ENCODE assay signal across 19 mouse cellular contexts in genomic region chr9:72343844-72344243, GRCm38 (mm10).
DNase-seq lines count a peak whose midpoint lies in the region; ATAC-seq lines count a peak whose summit lies in the region.
"Had no signal": no experiment of that assay in that cellular context is flagged by ENCODE, and none has a peak within 500 bp of the region (broad histone marks: within the 10 kb centered on the region; RNA-seq: fewer than 3 reads in every experiment).

No protein-coding gene starts in this region.

- intact Hi-C loops in heart, postnatal 14 days (cut with DNase I) = no loop called here

- no peaks in the 10 kb centered on the region for H3K9me3 ChIP-seq in heart, embryonic 15.5 days (replicated peaks)
- H3K9me3 ChIP-seq in limb, embryonic 13.5 days = no peaks in the 10 kb centered on the region
- H3K9me3 ChIP-seq in limb, embryonic 10.5 days (replicated peaks) = no peaks in the 10 kb centered on the region
- H3K9me3 ChIP-seq: liver, embryonic 12.5 days had no signal

- DNase-seq in embryo, embryonic 11 days = peak; percentile 28
- no peak for DNase-seq in embryo, embryonic 9.5 days (ENCODE audit: extremely low spot score)
- DNase-seq in heart, postnatal 14 days = no peak
- no peak for DNase-seq in limb, embryonic 10.5 days (ENCODE audit: low spot score)
- DNase-seq in mesoderm, embryonic 11.5 days (ENCODE audit: low read depth, low spot score) = peak; percentile 49
- DNase-seq: adrenal gland, adult 2 months; cerebellum, adult 2 months; gastrocnemius, postnatal 10 days; kidney, adult 2 months; kidney, postnatal 4 days; lung, embryonic 14.5 days; midbrain, embryonic 14.5 days; retina, postnatal 1 day had no signal

- ATAC-seq in heart, embryonic 15.5 days (replicated peaks; ENCODE audit: insufficient number of reproducible peaks, insufficient read depth, low FRiP score, low read depth) = no peak
- ATAC-seq in limb, embryonic 13.5 days (ENCODE audit: low FRiP score, low read depth) = peak; percentile 28
- no peak for ATAC-seq in megakaryocyte progenitor cell, adult 5-6 weeks (replicated peaks; ENCODE audit: poor library complexity)
- ATAC-seq: liver, embryonic 12.5 days had no signal

- peak overlapping the region; percentile 56 for H3K27ac ChIP-seq in heart, embryonic 15.5 days
- H3K27ac ChIP-seq in limb, embryonic 13.5 days = no peak overlapping the region
- H3K27ac ChIP-seq in limb, embryonic 10.5 days = no peak overlapping the region
- H3K27ac ChIP-seq: liver, embryonic 12.5 days; macrophage had no signal

- no peak overlapping the region for H3K4me2 ChIP-seq in heart, embryonic 15.5 days
- no peak overlapping the region for H3K4me2 ChIP-seq in limb, embryonic 13.5 days (replicated peaks)
- H3K4me2 ChIP-seq: liver, embryonic 12.5 days; lung, embryonic 14.5 days had no signal

- peaks cover 11% of the 10 kb centered on the region for H3K4me1 ChIP-seq in heart, embryonic 15.5 days (replicated peaks)
- peaks cover 9% of the 10 kb centered on the region for H3K4me1 ChIP-seq in limb, embryonic 13.5 days
- peaks cover 14% of the 10 kb centered on the region; the same call in 1 of the 2 replicates for H3K4me1 ChIP-seq in limb, embryonic 10.5 days
- H3K4me1 ChIP-seq: liver, embryonic 12.5 days had no signal

- no peaks in the 10 kb centered on the region for H3K27me3 ChIP-seq in heart, embryonic 15.5 days
- H3K27me3 ChIP-seq in limb, embryonic 13.5 days = no peaks in the 10 kb centered on the region
- no peaks in the 10 kb centered on the region for H3K27me3 ChIP-seq in limb, embryonic 10.5 days (ENCODE audit: low read depth, poor library complexity, severe bottlenecking)
- H3K27me3 ChIP-seq: CH12.LX; liver, embryonic 12.5 days had no signal

- no peak overlapping the region for H3K4me3 ChIP-seq in heart, embryonic 15.5 days
- H3K4me3 ChIP-seq in limb, embryonic 13.5 days = no peak overlapping the region
- no peak overlapping the region for H3K4me3 ChIP-seq in limb, embryonic 10.5 days
- H3K4me3 ChIP-seq: liver, embryonic 12.5 days had no signal

- H3K36me3 ChIP-seq in heart, embryonic 15.5 days = peaks cover 18% of the 10 kb centered on the region
- H3K36me3 ChIP-seq in limb, embryonic 13.5 days = peaks cover 21% of the 10 kb centered on the region
- H3K36me3 ChIP-seq in limb, embryonic 10.5 days = peaks cover 58% of the 10 kb centered on the region

- H3K9ac ChIP-seq in heart, embryonic 15.5 days = no peak overlapping the region
- H3K9ac ChIP-seq in limb, embryonic 13.5 days = no peak overlapping the region
- H3K9ac ChIP-seq: liver, embryonic 12.5 days; lung, embryonic 14.5 days had no signal

Comparison
In these comparisons a context has a peak if more than half of its experiments do, and no peak if none do; other contexts are left out.
1. DNase-seq: peak in embryo, embryonic 11 days (single experiment) and mesoderm, embryonic 11.5 days (single experiment); none in embryo, embryonic 9.5 days (single experiment), heart, postnatal 14 days (0 of 2) and limb, embryonic 10.5 days (single experiment).